Mouse (Mus musculus) layer of hippocampus, adult 2 months (tissue): ENCODE measurements around the gene Mypn. TPM values are rescaled to one million over a fixed set of nuclear protein-coding genes. Genes with fewer than 3 reads are reported as not detected.

ENCODE experiments used
- DNase-seq, 2 experiments: peaks; one replicate each; pipeline ENCODE4 v3.0.0; 2022; ENCODE audit warnings: low spot score in 2 of 2
- H3K27ac ChIP-seq: fragments of 200-600 bp; 2 replicates; pipeline ENCODE4 v1.8.1; 2022
- H3K4me3 ChIP-seq: fragments of 200-600 bp; 2 replicates; pipeline ENCODE4 v1.8.1; 2022; ENCODE audit warnings: mild to moderate bottlenecking
- CTCF ChIP-seq: fragments of 200-600 bp; conservative IDR thresholded peaks from 2 replicates; pipeline ENCODE4 v1.8.1; 2022; ENCODE audit warnings: antibody characterized with exemption, mild to moderate bottlenecking, moderate library complexity
- total RNA-seq, 2 experiments: library from RNA; stranded (reverse); gene quantifications; 2 replicates each; pipeline ENCODE4 v1.2.3; 2021

Mypn gene
- total RNA-seq, 2 experiments from 2014 or later, result 1.5 to 1.6 TPM

DNA sequence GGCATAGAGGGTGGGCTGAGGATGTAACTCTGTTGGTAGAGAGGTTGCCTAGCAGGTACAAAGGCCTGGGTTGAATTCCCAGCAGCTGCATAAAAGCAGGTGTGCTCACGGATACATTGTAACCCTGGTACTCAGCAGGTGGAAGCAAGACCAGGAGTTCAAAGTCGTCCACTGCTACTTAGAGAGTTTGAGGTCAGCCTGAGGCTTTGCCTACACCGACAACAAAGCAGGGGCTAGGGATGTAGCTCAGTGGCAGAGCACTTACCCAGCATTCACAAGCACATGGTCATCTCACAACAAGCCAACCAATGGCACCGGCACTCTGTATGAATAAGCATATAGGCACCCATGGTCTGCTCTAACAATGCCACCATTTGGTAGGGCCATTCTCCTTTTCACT is 46.3 kb downstream of the Mypn start:
- no peak overlapping the region for H3K4me3 ChIP-seq
- no peak for TF ChIP-seq CTCF
- DNase-seq, result no peak
- H3K27ac ChIP-seq, result peak overlapping the region; percentile 7

GRCm38 (mm10) chr10:63156919-63157318 is 46.8 kb downstream of the Mypn start:
- peak; percentile 78 to 80 for DNase-seq
- Histone ChIP-seq H3K4me3 (no peak overlapping the region), H3K27ac (peak overlapping the region; percentile 7; the same call in 1 of the 2 replicates)
- TF ChIP-seq CTCF, result no peak

- peak; percentile 56 for TF ChIP-seq CTCF
- no peak for DNase-seq
- Histone ChIP-seq H3K4me3 (no peak overlapping the region), H3K27ac (no peak overlapping the region)
These were observed 47.4 kb downstream of the Mypn start for GRCm38 (mm10) chr10:63156351-63156750.

DNA sequence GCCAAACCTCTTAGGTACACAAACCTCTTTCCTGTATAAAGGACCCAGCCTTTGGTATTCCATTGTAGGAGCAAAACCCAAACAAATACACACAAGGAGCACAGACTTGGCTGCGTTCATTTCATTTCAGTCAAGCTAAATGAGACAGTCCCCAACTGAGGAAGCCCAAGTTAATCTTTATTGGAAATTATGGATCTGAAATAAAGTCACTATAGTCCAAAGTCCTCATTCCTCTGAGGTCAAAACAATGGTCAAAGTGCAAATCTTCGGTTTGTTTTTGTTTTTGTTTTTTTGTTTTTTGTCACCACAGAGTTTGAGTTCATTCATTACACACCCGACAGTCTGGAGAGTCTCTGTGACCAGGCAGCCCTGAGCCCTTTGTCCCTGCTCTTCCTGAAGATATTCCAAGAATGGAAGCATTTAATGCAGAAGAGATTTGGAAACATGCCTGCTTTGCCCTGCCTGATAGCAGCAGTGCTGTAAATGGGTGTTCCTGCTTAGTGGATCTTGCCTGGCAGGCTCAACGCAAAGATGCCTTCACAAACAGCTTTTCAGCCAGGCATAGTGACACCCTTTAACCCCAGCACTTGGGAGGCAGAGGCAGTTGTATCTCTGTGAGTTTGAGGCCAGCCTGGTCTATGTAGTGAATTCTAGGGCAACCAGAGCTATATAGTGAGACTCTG is 47.9 kb downstream of the Mypn start:
- Histone ChIP-seq H3K27ac (no peak overlapping the region), H3K4me3 (no peak overlapping the region)
- TF ChIP-seq CTCF, result no peak
- no peak for DNase-seq

DNA sequence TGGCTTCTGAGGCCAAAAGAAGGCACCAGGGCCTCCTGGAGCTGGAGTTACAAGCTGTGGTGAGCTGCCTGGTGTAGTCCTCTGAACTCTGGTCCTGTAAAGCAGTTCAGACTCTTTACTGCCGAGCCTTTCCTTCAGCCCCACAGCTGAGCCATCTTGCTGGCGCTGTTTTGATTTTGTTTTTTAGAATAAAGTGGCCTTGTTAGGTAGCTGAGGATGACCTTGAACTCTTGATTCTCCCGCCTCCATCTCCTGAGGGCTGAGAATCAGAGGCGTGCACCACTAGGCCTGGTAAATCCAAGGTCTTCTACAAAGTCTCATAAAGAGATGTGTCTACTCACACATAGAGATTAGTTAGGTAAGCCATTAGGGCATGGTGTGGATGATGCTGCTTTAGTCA is 49.0 kb downstream of the Mypn start:
- TF ChIP-seq CTCF, result no peak
- no peak overlapping the region for H3K27ac ChIP-seq
- DNase-seq, result no peak
- no peak overlapping the region for H3K4me3 ChIP-seq

DNA sequence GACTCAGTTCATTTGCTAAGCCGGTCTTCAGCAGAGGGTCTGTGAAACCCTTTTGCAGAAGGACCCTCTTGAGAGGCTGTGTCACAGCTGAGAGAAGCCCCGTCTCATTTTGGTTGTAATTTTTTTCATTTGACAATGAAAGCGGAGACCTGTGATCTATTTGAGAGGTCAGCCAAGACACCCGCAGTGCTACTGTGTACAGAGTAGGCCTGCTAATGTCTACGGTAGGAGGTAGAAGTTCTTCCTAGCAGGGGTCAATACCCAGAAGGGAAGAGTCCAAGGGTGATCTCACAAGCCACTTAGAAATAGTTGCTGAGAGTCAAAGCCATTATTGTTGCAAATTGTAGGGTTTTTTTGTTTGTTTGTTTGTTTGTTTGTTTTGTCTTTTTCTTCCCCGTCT is 49.5 kb downstream of the Mypn start:
- TF ChIP-seq CTCF, result no peak
- no peak overlapping the region for H3K27ac ChIP-seq
- no peak overlapping the region for H3K4me3 ChIP-seq
- no peak for DNase-seq

DNA sequence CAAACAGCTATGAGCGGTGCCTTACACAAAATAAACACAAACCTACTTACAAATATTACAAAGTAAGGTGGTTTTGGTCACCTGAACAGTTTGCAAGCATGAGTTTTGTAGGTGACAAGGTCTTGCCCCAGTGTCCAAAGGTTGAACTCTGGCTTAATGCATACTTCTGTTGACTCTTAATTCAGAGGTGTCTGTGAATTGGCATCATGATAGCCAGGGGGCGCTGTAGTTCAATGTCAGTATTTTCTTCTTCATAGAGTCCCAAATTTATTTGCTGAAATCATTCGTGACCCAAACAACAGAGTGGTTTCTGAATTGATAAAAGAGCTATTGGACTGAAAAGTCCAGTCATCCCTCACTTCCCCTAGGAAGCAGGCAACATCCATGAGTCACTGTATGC is 50.2 kb downstream of the Mypn start:
- H3K27ac ChIP-seq, result no peak overlapping the region
- peak; percentile 91 for TF ChIP-seq CTCF
- no peak overlapping the region for H3K4me3 ChIP-seq
- peak; percentile 59 to 79 for DNase-seq

GRCm38 (mm10) chr10:63152358-63152757 is 51.4 kb downstream of the Mypn start:
- no peak overlapping the region for H3K4me3 ChIP-seq
- no peak overlapping the region for H3K27ac ChIP-seq
- DNase-seq, result no peak
- TF ChIP-seq CTCF, result peak; percentile 41

- no peak overlapping the region for H3K27ac ChIP-seq
- no peak for TF ChIP-seq CTCF
- no peak overlapping the region for H3K4me3 ChIP-seq
- DNase-seq, result no peak
These were observed 61.1 kb downstream of the Mypn start for GRCm38 (mm10) chr10:63142660-63143059.

- DNase-seq, result no peak
These were observed 67.3 kb downstream of the Mypn start for GRCm38 (mm10) chr10:63136436-63136835.

GRCm38 (mm10) chr10:63135680-63136079 is 68.1 kb downstream of the Mypn start:
- Histone ChIP-seq H3K4me3 (no peak overlapping the region), H3K27ac (no peak overlapping the region)
- TF ChIP-seq CTCF, result peak; percentile 45
- no peak for DNase-seq

More at GRCm38 (mm10) chr10:63136436-63136835, 67.3 kb downstream of the Mypn start:
- no peak for TF ChIP-seq CTCF
- H3K27ac ChIP-seq, result no peak overlapping the region
- H3K4me3 ChIP-seq, result no peak overlapping the region

DNA sequence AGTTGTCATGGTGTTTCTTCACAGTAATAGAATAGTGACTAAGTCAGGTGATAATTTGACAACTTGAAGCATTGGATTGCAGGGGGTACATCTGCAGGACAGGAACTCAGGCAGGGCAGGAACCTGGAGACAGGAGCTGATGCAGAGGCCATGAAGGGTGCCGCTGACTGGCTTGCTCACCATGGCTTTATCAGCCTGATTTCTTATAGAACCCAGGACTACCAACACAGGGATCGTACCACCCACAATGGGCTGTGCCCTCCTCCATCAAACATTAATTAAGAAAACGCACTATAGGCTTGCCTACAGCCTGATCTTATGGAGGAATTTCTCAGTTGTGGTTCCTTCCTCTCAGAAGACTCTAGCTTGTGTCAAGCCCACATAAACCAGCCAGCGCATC is 70.4 kb downstream of the Mypn start:
- Histone ChIP-seq H3K27ac (no peak overlapping the region), H3K4me3 (no peak overlapping the region)
- no peak for TF ChIP-seq CTCF
- no peak for DNase-seq

DNA sequence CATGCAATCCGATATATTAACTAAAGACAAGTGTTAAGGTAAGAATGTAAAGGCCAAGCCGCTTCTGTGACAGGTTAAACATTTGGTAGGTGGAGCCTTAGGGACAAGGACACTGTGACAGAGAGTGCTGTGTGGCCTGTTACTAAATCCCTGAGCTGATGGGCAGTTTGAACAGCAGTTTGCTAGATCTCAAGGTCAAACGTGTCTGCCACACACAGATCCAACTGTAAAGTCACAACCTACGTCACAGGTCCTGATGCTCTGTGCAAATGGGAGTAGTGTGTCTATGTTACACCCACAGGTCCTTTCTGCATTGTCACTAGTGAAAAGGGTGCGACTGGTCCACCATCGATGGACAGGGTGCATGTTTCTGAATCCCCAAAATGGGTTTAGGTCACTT is 71.4 kb downstream of the Mypn start:
- Histone ChIP-seq H3K27ac (no peak overlapping the region), H3K4me3 (no peak overlapping the region)
- TF ChIP-seq CTCF, result no peak
- no peak for DNase-seq

GRCm38 (mm10) chr10:63130500-63130899 is 73.3 kb downstream of the Mypn start:
- Histone ChIP-seq H3K4me3 (no peak overlapping the region), H3K27ac (no peak overlapping the region)
- no peak for DNase-seq
- no peak; the same call in 1 of the 2 replicates for TF ChIP-seq CTCF

GRCm38 (mm10) chr10:63128256-63128655 is 75.5 kb downstream of the Mypn start:
- TF ChIP-seq CTCF, result no peak
- peak in 1 of 2 experiments; percentile 28 for DNase-seq
- H3K27ac ChIP-seq, result no peak overlapping the region

More at GRCm38 (mm10) chr10:63128256-63128655, 75.5 kb downstream of the Mypn start:
- no peak overlapping the region for H3K4me3 ChIP-seq
